In the genomic region with DNA sequence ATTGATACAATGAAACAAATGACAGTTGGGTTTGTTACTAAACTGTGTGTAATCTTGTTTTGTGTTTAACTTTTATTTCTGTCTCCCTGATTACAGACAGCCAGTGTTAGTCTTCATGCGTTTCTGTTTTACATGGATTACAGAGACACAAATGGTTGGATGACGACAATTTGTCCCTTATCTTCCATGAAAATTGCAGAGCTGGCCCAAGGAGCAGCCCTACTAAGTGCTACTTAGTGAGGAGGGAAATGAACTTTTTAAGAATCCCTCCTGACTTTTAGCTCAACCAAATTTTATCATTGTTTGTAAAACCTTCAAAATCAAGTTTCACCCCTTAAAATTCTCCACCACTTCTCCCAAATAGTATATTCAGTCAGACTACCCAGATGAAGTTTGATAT, we compare ENCODE assay signal across 7 mouse cellular contexts.
"Had no signal": no experiment of that assay in that cellular context is flagged by ENCODE, and none has a peak within 500 bp of the region (broad histone marks: within the 10 kb centered on the region; RNA-seq: fewer than 3 reads in every experiment).

No protein-coding gene starts in this region.

- DNase-seq: lung, adult 18-20 months; right cerebral cortex, adult 18-20 months; right cerebral cortex, postnatal 25 days had no signal

- H3K27ac ChIP-seq: limb, embryonic 13.5 days; midbrain, embryonic 12.5 days; stomach, postnatal 0 days had no signal

- H3K4me3 ChIP-seq: midbrain, embryonic 12.5 days had no signal

- ATAC-seq: intestine, embryonic 16.5 days had no signal

- H3K9me3 ChIP-seq: limb, embryonic 13.5 days; midbrain, embryonic 12.5 days had no signal

- H3K9ac ChIP-seq: limb, embryonic 13.5 days; midbrain, embryonic 12.5 days had no signal
